Mouse (Mus musculus) limb, embryonic 14.5 days (tissue): ENCODE measurements around the gene Gm20481. TPM values are rescaled to one million over a fixed set of nuclear protein-coding genes. Genes with fewer than 3 reads are reported as not detected.

Experiments used
- ATAC-seq: fragments of 200-750 bp; cut with Nextera tagmentation; 2 replicates; pipeline ENCODE4 v1.8.0; 2017; ENCODE audit warnings: low read depth, moderate number of reproducible peaks, moderate TSS enrichment; ENCODE audit not compliant: low FRiP score
- DNase-seq: peaks from one replicate; pipeline ENCODE4 v3.0.0-alpha.2; 2015; ENCODE audit warnings: low spot score
- H3K27ac ChIP-seq: fragments of 300-500 bp; sonication (generic); replicated peaks from 2 replicates; pipeline ENCODE4 v1.5.1; 2014; ENCODE audit warnings: low read depth, mild to moderate bottlenecking, low read length, moderate library complexity, mixed read lengths
- H3K27me3 ChIP-seq: fragments of 300-500 bp; sonication (generic); 2 replicates; pipeline ENCODE4 v1.6.1; 2014; ENCODE audit warnings: low read length, mixed read lengths; ENCODE audit not compliant: control insufficient read depth, insufficient read depth
- H3K36me3 ChIP-seq: fragments of 300-500 bp; sonication (generic); 2 replicates; pipeline ENCODE4 v1.6.1; 2014; ENCODE audit warnings: mild to moderate bottlenecking, low read length, moderate library complexity, mixed read lengths; ENCODE audit not compliant: control insufficient read depth, insufficient read depth
- H3K4me1 ChIP-seq: fragments of 300-500 bp; sonication (generic); 2 replicates; pipeline ENCODE4 v1.6.1; 2014; ENCODE audit warnings: antibody characterized with exemption, low read length, mixed read lengths; ENCODE audit not compliant: control insufficient read depth, insufficient read depth
- H3K4me2 ChIP-seq: fragments of 300-500 bp; sonication (generic); replicated peaks from 2 replicates; pipeline ENCODE4 v1.6.1; 2014; ENCODE audit warnings: low read depth, mild to moderate bottlenecking, low read length, moderate library complexity; ENCODE audit not compliant: severe bottlenecking
- H3K4me3 ChIP-seq: fragments of 300-500 bp; sonication (generic); replicated peaks from 2 replicates; pipeline ENCODE4 v1.5.1; 2014; ENCODE audit warnings: low read length
- H3K9ac ChIP-seq: fragments of 300-500 bp; sonication (generic); 2 replicates; pipeline ENCODE4 v1.6.1; 2014; ENCODE audit warnings: mild to moderate bottlenecking, low read depth, low read length, moderate library complexity; ENCODE audit not compliant: severe bottlenecking
- H3K9me3 ChIP-seq: fragments of 300-500 bp; sonication (generic); 2 replicates; pipeline ENCODE4 v1.6.1; 2016; ENCODE audit warnings: low read length; ENCODE audit not compliant: control insufficient read depth
- POLR2A ChIP-seq: fragments of 200-500 bp; IDR thresholded peaks from 2 replicates; pipeline ENCODE4 v1.8.0; 2012; ENCODE audit warnings: inconsistent platforms, mild to moderate bottlenecking, moderate library complexity, borderline replicate concordance; ENCODE audit not compliant: insufficient read depth, insufficient read length; ENCODE audit errors: extremely low read depth
- WGBS: fragments of 180-500 bp; shearing (Covaris S2); extraction: QIAGEN DNeasy Blood & Tissue Kit; methylation state at CpG from one replicate; pipeline ENCODE4 v1.1.7; 2014; 5-methylcytosine and 5-hydroxymethylcytosine counted together
- polyA plus RNA-seq, 2 experiments: library from polyadenylated mRNA; depleted of rRNA in 1 of 2; stranded (reverse) in 1 of 2; unstranded in 1 of 2; fragments of >200 nt; fragmentation: Nextera tagmentation in 1 of 2; extraction: Ambion mirVana in 1 of 2; gene quantifications; 2 replicates each; pipeline versions ENCODE4 v1.2.1 to v1.2.3; 2012 to 2014

Gene Gm20481
- polyA plus RNA-seq, 2 experiments, result not detected

DNA sequence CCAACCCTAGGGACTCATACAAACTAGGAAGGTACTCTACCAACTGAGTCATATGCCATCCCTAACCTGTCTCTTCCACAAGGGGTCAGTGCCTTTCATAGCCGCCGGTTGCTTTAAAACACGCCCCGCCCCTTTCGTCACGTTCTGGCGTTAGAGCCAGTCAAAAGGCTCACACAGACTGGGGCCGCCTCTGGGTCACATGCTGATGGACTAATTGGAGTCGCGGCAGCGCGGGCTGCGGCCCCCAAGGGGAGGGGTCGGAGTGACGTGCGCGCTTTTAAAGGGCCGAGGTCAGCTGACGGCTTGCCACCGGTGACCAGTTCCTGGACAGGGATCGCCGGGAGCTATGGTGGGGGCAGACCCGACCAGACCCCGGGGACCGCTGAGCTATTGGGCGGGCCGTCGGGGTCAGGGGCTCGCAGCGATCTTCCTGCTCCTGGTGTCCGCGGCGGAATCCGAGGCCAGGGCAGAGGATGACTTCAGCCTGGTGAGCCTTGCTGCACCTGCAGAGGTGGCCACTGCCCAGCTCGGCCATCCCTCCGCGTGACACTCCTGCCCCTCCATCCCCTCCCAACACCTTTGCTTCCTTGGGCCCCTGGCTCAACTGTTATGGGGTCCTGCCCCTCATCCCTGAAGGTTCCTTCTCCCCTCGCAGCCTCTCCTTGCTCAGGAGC lies 38.5 kb upstream of the Gm20481 start, which contains the start of gene Neu1:
Gene Neu1, plus strand, starts transcription at position 193 of the 674 bp plus-strand sequence.
- peak; percentile 97 for ATAC-seq
- Histone ChIP-seq H3K9me3 (no peaks in the 10 kb centered on the region), H3K4me3 (peak within 1 kb of the TSS; percentile 68), H3K27me3 (no peaks in the 10 kb centered on the region), H3K9ac (peak within 1 kb of the TSS; percentile 65), H3K36me3 (peaks cover 12% of the 10 kb centered on the region), H3K4me1 (peaks cover 5% of the 10 kb centered on the region), H3K4me2 (peak within 1 kb of the TSS; percentile 96), H3K27ac (no peak within 1 kb of the TSS)
- no peak for TF ChIP-seq POLR2A
- WGBS, result under 1% methylated on average over 36 of the region's 38 CpGs
- DNase-seq, result peak; percentile 97

DNA sequence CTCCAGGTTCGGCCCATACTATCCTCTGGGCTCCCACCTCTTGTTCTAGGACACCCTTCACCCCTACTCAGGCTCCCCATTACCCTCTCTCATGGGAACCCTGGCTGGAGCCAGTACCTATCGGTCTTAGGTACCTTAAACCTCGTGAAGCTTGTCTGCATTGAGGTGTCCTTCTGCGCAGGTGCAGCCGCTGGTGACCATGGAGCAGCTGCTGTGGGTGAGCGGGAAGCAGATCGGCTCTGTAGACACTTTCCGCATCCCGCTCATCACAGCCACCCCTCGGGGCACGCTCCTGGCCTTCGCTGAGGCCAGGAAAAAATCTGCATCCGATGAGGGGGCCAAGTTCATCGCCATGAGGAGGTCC lies 38.0 kb upstream of the Gm20481 start:
- peak overlapping the region; percentile 96 for H3K4me2 ChIP-seq
- no peak for ATAC-seq
- H3K4me1 ChIP-seq, result peaks cover 5% of the 10 kb centered on the region
- 9% methylated on average over 14 of the region's 14 CpGs for WGBS
- peak overlapping the region; percentile 65 for H3K9ac ChIP-seq
- DNase-seq, result no peak
- no peak for TF ChIP-seq POLR2A
- no peaks in the 10 kb centered on the region for H3K9me3 ChIP-seq
- peaks cover 12% of the 10 kb centered on the region for H3K36me3 ChIP-seq
- no peaks in the 10 kb centered on the region for H3K27me3 ChIP-seq
- no peak overlapping the region for H3K27ac ChIP-seq
- peak overlapping the region; percentile 68 for H3K4me3 ChIP-seq

DNA sequence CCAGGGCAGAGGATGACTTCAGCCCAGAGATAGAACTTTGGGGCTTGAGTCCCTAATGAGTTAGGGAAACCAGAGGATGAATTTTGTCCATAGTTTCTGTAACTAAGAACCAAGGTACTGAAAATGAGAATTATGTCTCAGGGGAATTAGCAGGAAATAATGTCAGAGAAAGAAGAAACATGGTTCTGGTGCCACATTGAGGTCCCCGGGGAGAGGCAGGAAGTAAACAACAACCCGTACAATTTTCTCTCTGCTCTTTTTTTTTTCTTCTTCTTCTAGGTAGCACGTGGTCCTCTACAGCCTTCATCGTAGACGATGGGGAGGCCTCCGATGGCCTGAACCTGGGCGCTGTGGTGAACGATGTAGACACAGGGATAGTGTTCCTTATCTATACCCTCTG lies 37.4 kb upstream of the Gm20481 start:
- Histone ChIP-seq H3K36me3 (peaks cover 12% of the 10 kb centered on the region), H3K27me3 (no peaks in the 10 kb centered on the region), H3K4me2 (peak overlapping the region; percentile 96), H3K4me3 (peak overlapping the region; percentile 68), H3K9ac (peak overlapping the region; percentile 65; the same call in 1 of the 2 replicates), H3K9me3 (no peaks in the 10 kb centered on the region), H3K27ac (no peak overlapping the region), H3K4me1 (peaks cover 5% of the 10 kb centered on the region)
- DNase-seq, result no peak
- 92% methylated on average over 8 of the region's 8 CpGs for WGBS
- ATAC-seq, result no peak
- no peak for TF ChIP-seq POLR2A

DNA sequence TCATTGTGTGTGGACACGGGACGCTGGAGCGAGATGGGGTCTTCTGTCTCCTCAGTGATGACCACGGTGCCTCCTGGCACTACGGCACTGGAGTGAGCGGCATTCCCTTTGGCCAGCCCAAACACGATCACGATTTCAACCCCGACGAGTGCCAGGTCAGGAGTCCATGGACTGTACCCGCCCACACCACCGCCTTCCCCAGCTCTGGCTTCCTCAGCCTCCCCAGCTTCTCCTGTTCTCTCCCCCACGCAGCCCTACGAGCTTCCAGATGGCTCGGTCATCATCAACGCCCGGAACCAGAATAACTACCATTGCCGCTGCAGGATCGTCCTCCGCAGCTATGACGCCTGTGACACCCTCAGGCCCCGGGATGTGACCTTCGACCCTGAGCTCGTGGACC lies 35.7 kb upstream of the Gm20481 start:
- no peak for DNase-seq
- TF ChIP-seq POLR2A, result no peak
- no peak overlapping the region for H3K4me2 ChIP-seq

DNA sequence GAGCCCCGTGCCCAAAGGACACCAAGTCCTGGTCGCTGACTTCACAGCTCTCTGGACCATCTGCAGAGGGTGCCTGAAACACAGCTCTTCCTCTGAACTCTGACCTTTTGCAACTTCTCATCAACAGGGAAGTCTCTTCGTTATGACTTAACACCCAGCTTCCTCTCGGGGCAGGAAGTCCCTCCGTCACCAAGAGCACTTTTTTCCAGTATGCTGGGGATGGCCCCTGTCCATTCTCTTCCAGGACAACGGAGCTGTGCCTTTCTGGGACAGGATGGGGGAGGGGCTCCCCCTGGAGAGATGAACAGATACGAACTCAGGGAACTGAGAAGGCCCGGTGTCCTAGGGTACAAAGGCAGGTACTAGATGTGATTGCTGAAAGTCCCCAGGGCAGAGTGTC lies 34.9 kb upstream of the Gm20481 start:
- Histone ChIP-seq H3K27ac (no peak overlapping the region), H3K9ac (no peak overlapping the region), H3K4me1 (peaks cover 5% of the 10 kb centered on the region), H3K36me3 (peaks cover 12% of the 10 kb centered on the region), H3K9me3 (no peaks in the 10 kb centered on the region), H3K4me3 (no peak overlapping the region), H3K27me3 (no peaks in the 10 kb centered on the region), H3K4me2 (no peak overlapping the region)
- no peak for ATAC-seq
- no peak for DNase-seq
- no peak for TF ChIP-seq POLR2A
- WGBS, result 54% methylated on average over 8 of the region's 8 CpGs

More for the DNA sequence above, 35.7 kb upstream of the Gm20481 start:
- Histone ChIP-seq H3K36me3 (peaks cover 12% of the 10 kb centered on the region), H3K9me3 (no peaks in the 10 kb centered on the region), H3K27me3 (no peaks in the 10 kb centered on the region), H3K4me3 (no peak overlapping the region), H3K9ac (no peak overlapping the region), H3K4me1 (peaks cover 5% of the 10 kb centered on the region), H3K27ac (no peak overlapping the region)
- WGBS, result 80% methylated on average over 23 of the region's 24 CpGs
- no peak for ATAC-seq
